Mouse (Mus musculus) liver, embryonic 16.5 days (tissue): ENCODE data around the gene Lrrfip1. TPM values are rescaled to one million over a fixed set of nuclear protein-coding genes. Genes with fewer than 3 reads are reported as not detected.

Source experiments
- ATAC-seq: fragments of 200-750 bp; cut with Nextera tagmentation; 2 replicates; pipeline ENCODE4 v1.8.0; 2017; ENCODE audit warnings: low read depth, mild to moderate bottlenecking, moderate number of reproducible peaks, moderate library complexity
- H3K27ac ChIP-seq: fragments of 300-500 bp; sonication (generic); 2 replicates; pipeline ENCODE4 v1.5.1; 2014; ENCODE audit warnings: mild to moderate bottlenecking, low read length
- H3K27me3 ChIP-seq: fragments of 300-500 bp; sonication (generic); 2 replicates; pipeline ENCODE4 v1.6.1; 2014; ENCODE audit warnings: low read depth, low read length, mixed read lengths; ENCODE audit not compliant: control insufficient read depth, insufficient read depth
- H3K36me3 ChIP-seq: fragments of 300-500 bp; sonication (generic); 2 replicates; pipeline ENCODE4 v1.6.1; 2014; ENCODE audit warnings: mild to moderate bottlenecking; ENCODE audit not compliant: control insufficient read depth, insufficient read depth
- H3K4me1 ChIP-seq: fragments of 300-500 bp; sonication (generic); 2 replicates; pipeline ENCODE4 v1.6.1; 2014; ENCODE audit warnings: low read depth, low read length, mixed read lengths; ENCODE audit not compliant: control insufficient read depth
- H3K4me2 ChIP-seq: fragments of 300-500 bp; sonication (generic); 2 replicates; pipeline ENCODE4 v1.6.1; 2014; ENCODE audit warnings: low read depth, low read length, mixed read lengths
- H3K4me3 ChIP-seq: fragments of 300-500 bp; sonication (generic); 2 replicates; pipeline ENCODE4 v1.5.1; 2014; ENCODE audit warnings: low read depth, mild to moderate bottlenecking, low read length
- H3K9ac ChIP-seq: fragments of 300-500 bp; sonication (generic); 2 replicates; pipeline ENCODE4 v1.6.1; 2014; ENCODE audit warnings: low read depth, low read length
- H3K9me3 ChIP-seq: fragments of 300-500 bp; sonication (generic); replicated peaks from 2 replicates; pipeline ENCODE4 v1.6.1; 2016; ENCODE audit warnings: low read length; ENCODE audit not compliant: control insufficient read depth
- WGBS: fragments of 180-500 bp; shearing (Covaris S2); extraction: QIAGEN DNeasy Blood & Tissue Kit; methylation state at CpG from one replicate; pipeline ENCODE4 v1.1.7; 2014; ENCODE audit not compliant: insufficient replicate concordance; 5-methylcytosine and 5-hydroxymethylcytosine counted together
- polyA plus RNA-seq: library from polyadenylated mRNA; unstranded; fragments of >200 nt; fragmentation: Nextera tagmentation; extraction: Ambion mirVana; gene quantifications from 2 replicates; pipeline ENCODE4 v1.2.1, GENCODE M21; 2015

Lrrfip1 gene
- 16.1 and 20.5 TPM in 2 replicates for polyA plus RNA-seq

DNA sequence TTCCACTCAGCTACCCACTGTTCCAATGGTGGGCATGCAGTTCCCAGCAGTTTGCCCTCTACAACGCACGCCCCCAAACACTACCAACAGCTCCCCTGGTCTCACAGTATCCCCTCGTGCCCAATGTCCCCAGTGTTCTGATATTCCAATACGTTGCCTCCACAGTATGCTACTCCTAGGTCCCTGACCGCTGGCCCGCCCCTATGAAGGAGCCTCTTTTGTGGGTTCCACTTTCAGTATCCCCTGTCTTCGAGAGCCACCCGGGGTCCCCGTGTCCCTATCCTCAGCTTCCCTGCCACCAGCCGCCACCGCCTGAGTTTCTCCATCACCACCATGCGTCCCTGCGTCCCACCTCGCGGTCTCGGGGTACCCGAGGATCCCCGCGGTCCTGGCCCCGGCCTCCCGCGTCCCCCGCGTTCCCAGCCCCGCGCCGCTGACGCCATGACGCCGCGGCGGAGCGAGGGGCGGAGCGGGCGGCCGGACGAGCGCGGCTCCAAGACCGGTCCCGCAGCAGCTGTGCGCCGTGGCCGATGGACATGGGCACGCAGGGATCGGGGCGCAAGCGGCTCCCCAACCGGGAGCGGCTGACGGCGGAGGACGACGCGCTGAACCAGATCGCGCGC is at the start of gene Lrrfip1:
Lrrfip1 (plus strand) TSS at position 470 of the 623 bp plus-strand sequence.
- Histone ChIP-seq H3K4me3 (peak within 1 kb of the TSS; percentile 64), H3K9ac (peak within 1 kb of the TSS; percentile 47), H3K27me3 (peaks cover 16% of the 10 kb centered on the region), H3K4me2 (peak within 1 kb of the TSS; percentile 71), H3K36me3 (no peaks in the 10 kb centered on the region), H3K27ac (no peak within 1 kb of the TSS), H3K4me1 (no peaks in the 10 kb centered on the region; the same call in none of the 2 replicates), H3K9me3 (no peaks in the 10 kb centered on the region)
- 2% methylated on average over 59 of the region's 59 CpGs for WGBS
- peak; percentile 45; the same call in 1 of the 2 replicates for ATAC-seq

DNA sequence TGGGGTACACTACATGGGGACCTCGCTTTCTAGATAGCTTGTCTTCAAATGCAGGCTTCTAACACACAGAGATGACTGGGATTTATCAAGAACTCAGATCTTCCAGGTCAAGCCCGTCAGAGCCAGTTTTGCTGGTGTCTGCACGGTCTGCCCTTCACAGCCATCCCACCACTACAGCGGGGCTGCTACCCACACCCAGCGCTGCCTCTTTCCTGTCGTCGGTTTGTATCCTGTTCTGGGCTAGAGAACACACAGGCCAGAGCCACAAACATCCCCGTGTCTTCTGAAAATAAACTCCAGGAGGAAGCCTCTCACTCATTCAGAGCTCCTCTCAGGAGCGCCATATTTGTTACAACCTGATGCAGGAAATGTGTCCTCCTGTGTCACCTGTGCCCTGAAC is 49.2 kb upstream of the Lrrfip1 start:
- H3K27ac ChIP-seq, result no peak overlapping the region
- H3K9ac ChIP-seq, result no peak overlapping the region
- no peak for ATAC-seq
- H3K36me3 ChIP-seq, result no peaks in the 10 kb centered on the region
- no peak overlapping the region for H3K4me3 ChIP-seq
- no peaks in the 10 kb centered on the region for H3K4me1 ChIP-seq
- no peak overlapping the region for H3K4me2 ChIP-seq
- WGBS, result 14% methylated on average over 9 of the region's 9 CpGs
- H3K27me3 ChIP-seq, result no peaks in the 10 kb centered on the region
- H3K9me3 ChIP-seq, result no peaks in the 10 kb centered on the region

DNA sequence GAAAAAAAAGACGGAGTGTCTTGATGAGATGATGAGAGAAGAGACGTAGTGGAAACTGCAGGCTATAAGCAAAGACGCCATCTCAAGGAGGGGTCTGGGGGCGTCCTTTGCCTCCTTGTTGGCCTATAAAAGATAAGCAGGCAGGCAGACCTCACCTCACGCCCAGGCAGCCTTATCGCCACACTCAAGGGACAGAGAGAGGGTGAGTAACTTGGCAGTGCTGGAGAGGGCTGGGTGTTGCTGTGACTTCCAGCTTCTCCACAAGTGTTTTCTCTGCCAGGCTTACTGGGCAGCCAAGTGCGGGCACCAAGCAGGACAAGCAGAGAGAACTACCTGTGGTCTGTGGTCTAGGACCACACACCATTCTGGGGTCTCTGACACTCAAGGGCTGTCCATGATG is 46.9 kb upstream of the Lrrfip1 start:
- H3K9me3 ChIP-seq, result no peaks in the 10 kb centered on the region
- 46% methylated on average over 7 of the region's 7 CpGs for WGBS
- ATAC-seq, result no peak
- H3K27ac ChIP-seq, result no peak overlapping the region
- no peak overlapping the region for H3K4me3 ChIP-seq
- no peaks in the 10 kb centered on the region for H3K36me3 ChIP-seq
- no peaks in the 10 kb centered on the region for H3K4me1 ChIP-seq
- H3K4me2 ChIP-seq, result no peak overlapping the region
- no peaks in the 10 kb centered on the region for H3K27me3 ChIP-seq
- no peak overlapping the region for H3K9ac ChIP-seq

DNA sequence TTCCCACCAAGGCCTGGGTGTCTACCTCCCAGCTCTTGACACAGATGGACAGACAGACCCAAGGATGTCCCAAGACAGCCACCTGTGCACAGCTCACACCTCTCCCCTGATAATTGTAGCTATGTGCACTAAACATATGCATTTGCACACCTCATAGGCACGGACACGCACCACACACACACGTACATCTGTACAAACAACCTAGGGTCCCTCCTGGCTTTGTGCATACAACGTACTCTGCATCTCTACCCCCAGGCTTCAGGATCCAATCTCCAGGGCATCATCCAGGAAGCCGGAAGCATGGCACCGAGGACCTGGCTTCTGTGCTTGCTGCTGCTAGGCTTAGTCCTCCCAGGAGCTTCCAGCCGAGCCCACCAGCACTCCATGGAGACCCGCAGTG is 45.7 kb upstream of the Lrrfip1 start, which contains the start of gene Prlh:
Prlh (plus strand) TSS at position 301 of the 400 bp plus-strand sequence.
- Histone ChIP-seq H3K27ac (no peak within 1 kb of the TSS), H3K4me2 (no peak within 1 kb of the TSS), H3K4me1 (no peaks in the 10 kb centered on the region), H3K27me3 (no peaks in the 10 kb centered on the region), H3K9me3 (no peaks in the 10 kb centered on the region), H3K4me3 (no peak within 1 kb of the TSS), H3K9ac (no peak within 1 kb of the TSS), H3K36me3 (no peaks in the 10 kb centered on the region)
- WGBS, result 59% methylated on average over 8 of the region's 8 CpGs
- ATAC-seq, result no peak

DNA sequence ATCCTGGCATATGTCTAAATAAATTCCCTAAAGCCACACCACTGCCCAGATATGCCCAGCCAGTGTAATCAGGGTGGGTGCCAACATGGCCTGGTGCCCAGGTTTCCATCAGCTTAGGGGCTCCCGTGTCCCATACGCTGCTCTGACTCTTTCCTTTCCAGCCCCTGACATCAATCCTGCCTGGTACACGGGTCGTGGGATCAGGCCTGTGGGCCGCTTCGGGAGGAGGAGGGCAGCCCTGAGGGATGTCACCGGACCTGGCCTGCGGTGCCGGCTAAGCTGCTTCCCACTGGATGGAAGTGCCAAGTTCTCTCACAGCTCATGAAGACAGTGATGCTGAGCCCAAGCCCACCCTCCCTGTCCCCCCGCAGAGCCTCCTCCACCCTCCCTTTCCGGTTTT is 44.8 kb upstream of the Lrrfip1 start:
- no peak overlapping the region for H3K27ac ChIP-seq
- ATAC-seq, result no peak
- no peaks in the 10 kb centered on the region for H3K27me3 ChIP-seq
- H3K4me2 ChIP-seq, result no peak overlapping the region
- H3K9me3 ChIP-seq, result no peaks in the 10 kb centered on the region
- no peak overlapping the region for H3K4me3 ChIP-seq
- no peak overlapping the region for H3K9ac ChIP-seq
- H3K4me1 ChIP-seq, result no peaks in the 10 kb centered on the region
- WGBS, result 69% methylated on average over 11 of the region's 11 CpGs
- H3K36me3 ChIP-seq, result no peaks in the 10 kb centered on the region

DNA sequence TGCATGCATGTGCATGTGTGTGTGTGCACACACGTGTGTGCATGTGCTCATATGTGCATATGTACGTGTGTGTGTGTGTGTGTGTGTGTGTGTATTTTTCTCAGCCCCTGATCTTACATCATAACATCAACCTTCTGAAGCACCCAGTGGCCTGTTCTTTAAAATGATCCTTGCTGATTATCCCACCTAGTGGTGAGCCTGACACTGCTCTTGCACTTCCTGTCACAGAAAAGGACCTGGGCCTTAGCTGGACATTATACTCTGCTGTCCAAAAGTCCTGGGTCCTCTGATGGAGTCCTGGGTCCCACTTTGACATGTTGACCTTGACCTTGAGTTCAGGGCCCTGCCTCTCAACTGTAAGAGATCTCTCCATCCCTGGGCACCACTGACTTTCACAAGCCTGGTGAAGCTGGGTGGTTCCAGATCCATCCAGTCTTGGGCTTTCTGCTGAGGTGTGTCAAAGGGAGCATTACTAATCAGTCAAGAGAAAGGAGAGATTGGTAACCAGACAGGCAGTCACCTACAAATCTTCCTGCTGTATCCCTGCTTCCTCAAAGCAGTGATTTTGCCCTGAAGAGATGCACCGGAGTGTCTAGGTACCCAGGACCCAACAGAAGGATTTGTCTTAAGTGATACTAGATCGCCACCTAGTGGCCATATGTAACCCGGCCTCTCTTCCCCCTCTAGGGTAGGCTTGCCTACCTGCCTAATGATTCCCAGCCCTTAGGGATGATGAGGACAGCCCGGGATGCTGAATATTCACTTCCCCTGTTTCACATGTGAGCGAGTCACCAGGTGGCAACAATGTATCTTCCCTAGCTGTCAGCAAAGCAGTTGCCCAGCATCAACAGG is 42.1 kb upstream of the Lrrfip1 start:
- Histone ChIP-seq H3K4me3 (no peak overlapping the region), H3K4me2 (no peak overlapping the region), H3K9ac (no peak overlapping the region), H3K27me3 (no peaks in the 10 kb centered on the region), H3K36me3 (no peaks in the 10 kb centered on the region), H3K27ac (no peak overlapping the region), H3K4me1 (no peaks in the 10 kb centered on the region), H3K9me3 (no peaks in the 10 kb centered on the region)
- WGBS, result 29% methylated on average over 7 of the region's 7 CpGs
- no peak for ATAC-seq

DNA sequence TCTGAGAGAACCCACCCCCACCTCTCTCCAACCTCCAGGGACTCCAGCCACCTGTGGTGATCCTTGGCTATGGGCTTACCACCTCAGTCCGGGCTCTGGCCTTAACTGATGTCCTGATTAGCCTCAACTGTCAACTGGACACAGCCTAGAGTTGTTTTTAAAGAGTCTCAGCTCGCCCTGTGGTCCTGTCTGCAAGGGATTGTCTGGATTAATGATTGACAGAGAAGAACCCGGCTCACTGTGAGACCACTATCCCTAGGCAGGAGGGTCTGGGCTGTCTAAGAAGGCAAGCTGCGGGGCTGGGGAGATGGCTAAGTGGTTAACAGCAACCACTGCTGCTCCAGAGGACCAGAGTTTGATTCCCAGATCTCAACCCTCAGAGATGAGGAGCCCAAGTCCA is 36.0 kb upstream of the Lrrfip1 start:
- no peaks in the 10 kb centered on the region; the same call in none of the 2 replicates for H3K4me1 ChIP-seq
- no peak overlapping the region for H3K9ac ChIP-seq
- no peaks in the 10 kb centered on the region for H3K36me3 ChIP-seq
- peak; percentile 43; the same call in 1 of the 2 replicates for ATAC-seq
- H3K27me3 ChIP-seq, result no peaks in the 10 kb centered on the region
- 33% methylated on average over 4 of the region's 4 CpGs for WGBS
- H3K4me2 ChIP-seq, result no peak overlapping the region
- no peak overlapping the region for H3K27ac ChIP-seq
- no peaks in the 10 kb centered on the region for H3K9me3 ChIP-seq
- H3K4me3 ChIP-seq, result no peak overlapping the region

DNA sequence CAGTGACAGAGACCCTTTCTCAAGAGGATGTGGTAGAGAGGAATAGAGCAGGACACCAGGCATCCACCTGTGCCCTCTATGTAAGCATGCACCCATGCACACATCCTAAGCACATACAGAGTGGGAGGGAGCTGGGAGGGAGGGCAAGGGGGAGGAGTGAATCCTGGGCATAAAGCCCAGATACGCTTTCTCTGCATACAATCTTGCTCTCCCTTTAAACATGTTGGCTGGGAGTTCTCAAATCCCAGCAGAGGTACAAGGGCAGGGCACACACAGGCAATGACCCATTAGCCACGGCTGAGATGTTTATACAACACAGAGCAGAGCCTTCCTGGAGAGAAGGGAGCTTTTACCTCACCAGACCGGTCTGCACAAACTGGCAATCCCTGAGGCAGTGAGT is 35.5 kb upstream of the Lrrfip1 start:
- Histone ChIP-seq H3K4me1 (no peaks in the 10 kb centered on the region; the same call in none of the 2 replicates), H3K27me3 (no peaks in the 10 kb centered on the region), H3K9me3 (no peaks in the 10 kb centered on the region), H3K27ac (no peak overlapping the region), H3K4me2 (no peak overlapping the region), H3K4me3 (no peak overlapping the region), H3K9ac (no peak overlapping the region), H3K36me3 (no peaks in the 10 kb centered on the region)
- WGBS, result 38% methylated on average over 3 of the region's 3 CpGs
- peak; percentile 78 for ATAC-seq

DNA sequence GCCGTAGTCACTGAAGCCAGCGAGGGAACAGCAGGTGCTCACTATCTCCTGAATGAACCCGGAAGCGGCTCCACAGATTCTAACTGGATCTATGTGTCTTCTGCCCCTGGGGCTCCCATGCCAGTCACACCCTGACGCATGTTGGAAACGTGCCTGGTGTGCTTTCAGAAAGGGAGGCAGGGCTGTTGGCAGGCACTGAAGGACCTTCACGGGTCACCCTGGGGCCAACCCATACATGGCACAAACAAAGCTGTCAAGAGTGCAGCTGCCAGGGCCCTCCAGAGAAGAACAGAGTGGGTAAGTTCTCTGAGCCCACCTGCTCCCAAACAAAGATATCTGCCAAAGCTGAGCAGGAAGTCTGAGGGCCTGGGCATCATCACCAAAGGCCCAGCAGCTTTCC is 31.0 kb upstream of the Lrrfip1 start:
- Histone ChIP-seq H3K27me3 (no peaks in the 10 kb centered on the region), H3K4me1 (no peaks in the 10 kb centered on the region; the same call in 1 of the 2 replicates), H3K36me3 (no peaks in the 10 kb centered on the region), H3K4me3 (no peak overlapping the region), H3K27ac (no peak overlapping the region), H3K9ac (no peak overlapping the region), H3K9me3 (no peaks in the 10 kb centered on the region), H3K4me2 (no peak overlapping the region)
- no peak for ATAC-seq
- WGBS, result 56% methylated on average over 7 of the region's 7 CpGs
